9 mouse cellular contexts compared by ENCODE assay signal in the genomic region with DNA sequence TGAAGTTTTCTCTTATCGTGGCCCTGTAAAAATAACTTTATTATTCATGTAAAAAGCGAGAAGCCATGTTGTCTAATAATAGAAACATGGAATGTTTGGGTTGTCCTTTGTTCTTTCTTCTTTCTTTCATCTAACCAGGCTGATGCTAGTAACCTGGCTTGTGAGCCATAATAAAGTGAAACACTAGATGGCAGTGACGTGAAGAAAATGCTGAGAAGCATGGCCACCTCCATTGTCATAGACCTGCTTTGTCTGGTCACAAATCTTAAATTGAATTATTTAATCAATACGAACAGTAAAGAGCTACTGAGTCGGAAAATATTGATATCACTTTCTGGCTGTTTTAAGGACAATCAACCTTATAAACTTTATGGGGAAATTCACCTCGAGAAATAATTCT.
DNase-seq lines count a peak whose midpoint lies in the region; ATAC-seq and TF ChIP-seq lines count a peak whose summit lies in the region.
"Had no signal": no experiment of that assay in that cellular context is flagged by ENCODE, and none has a peak within 500 bp of the region (broad histone marks: within the 10 kb centered on the region; RNA-seq: fewer than 3 reads in every experiment).

No protein-coding gene starts in this region.

- no peak overlapping the region for H3K27ac ChIP-seq in heart, postnatal 0 days (ENCODE audit: low read depth)
- H3K27ac ChIP-seq in hindbrain, embryonic 12.5 days = peak overlapping the region; percentile 60
- H3K27ac ChIP-seq in limb, embryonic 14.5 days (replicated peaks; ENCODE audit: low read depth, low read length) = no peak overlapping the region
- H3K27ac ChIP-seq: heart, embryonic 13.5 days had no signal

- H3K27me3 ChIP-seq in heart, postnatal 0 days (ENCODE audit: control insufficient read depth, insufficient read depth, low read length) = no peaks in the 10 kb centered on the region
- H3K27me3 ChIP-seq in Patski = peaks cover 11% of the 10 kb centered on the region
- no peaks in the 10 kb centered on the region for H3K27me3 ChIP-seq in hindbrain, embryonic 12.5 days
- H3K27me3 ChIP-seq in limb, embryonic 14.5 days (ENCODE audit: control insufficient read depth, insufficient read depth, low read length) = no peaks in the 10 kb centered on the region
- H3K27me3 ChIP-seq: heart, embryonic 13.5 days had no signal

- no peak for ATAC-seq in heart, postnatal 0 days (ENCODE audit: insufficient read depth, low read depth)
- ATAC-seq in Patski = no peak
- peak; percentile 83 for ATAC-seq in hindbrain, embryonic 12.5 days (ENCODE audit: low FRiP score)
- peak; percentile 67; the same call in 1 of the 2 replicates for ATAC-seq in limb, embryonic 14.5 days (ENCODE audit: low FRiP score, low read depth)
- ATAC-seq in CD4-positive, CD25-positive, alpha-beta regulatory T cell, adult 4 months = no peak

- no peak overlapping the region for H3K4me2 ChIP-seq in heart, postnatal 0 days (ENCODE audit: low read depth, low read length)
- no peak overlapping the region for H3K4me2 ChIP-seq in hindbrain, embryonic 12.5 days (replicated peaks)
- H3K4me2 ChIP-seq in limb, embryonic 14.5 days (replicated peaks; ENCODE audit: low read depth, low read length, severe bottlenecking) = no peak overlapping the region
- H3K4me2 ChIP-seq: heart, embryonic 13.5 days had no signal

- 20% methylated on average over 6 of the region's 6 CpGs for WGBS in heart, postnatal 0 days
- 29% methylated on average over 6 of the region's 6 CpGs for WGBS in hindbrain, embryonic 12.5 days
- 25% methylated on average over 6 of the region's 6 CpGs for WGBS in limb, embryonic 14.5 days

- DNase-seq in heart, postnatal 0 days (ENCODE audit: low spot score) = peak; percentile 55
- DNase-seq in heart, adult 11 months = no peak
- DNase-seq in Patski (ENCODE audit: low read depth, low spot score) = no peak
- peak; percentile 87 for DNase-seq in embryo, embryonic 10 days (ENCODE audit: low spot score)
- peak; percentile 74 for DNase-seq in limb, embryonic 14.5 days (ENCODE audit: low spot score)
- DNase-seq in right cerebral cortex, adult 2 months (ENCODE audit: low spot score in 2 of 2) = peak; percentile 59 to 73

- H3K36me3 ChIP-seq in heart, postnatal 0 days (replicated peaks; ENCODE audit: control insufficient read depth, insufficient read depth, low read length) = no peaks in the 10 kb centered on the region
- H3K36me3 ChIP-seq in hindbrain, embryonic 12.5 days = no peaks in the 10 kb centered on the region
- no peaks in the 10 kb centered on the region for H3K36me3 ChIP-seq in limb, embryonic 14.5 days (ENCODE audit: control insufficient read depth, insufficient read depth, low read length)
- H3K36me3 ChIP-seq: heart, embryonic 13.5 days had no signal

- TF ChIP-seq CTCF in heart, postnatal 0 days (IDR thresholded peaks at IDR 0.05; ENCODE audit: low read depth) = peak; percentile 76
- peak; percentile 69 for TF ChIP-seq CTCF in Patski (IDR thresholded peaks at IDR 0.05)

- TF ChIP-seq EP300 in heart, postnatal 0 days (IDR thresholded peaks at IDR 0.05; ENCODE audit: low read depth) = no peak

- no peak overlapping the region for H3K9ac ChIP-seq in heart, postnatal 0 days (replicated peaks; ENCODE audit: low read depth, low read length)
- H3K9ac ChIP-seq in hindbrain, embryonic 12.5 days = no peak overlapping the region
- no peak overlapping the region for H3K9ac ChIP-seq in limb, embryonic 14.5 days (ENCODE audit: low read depth, low read length, severe bottlenecking)
- H3K9ac ChIP-seq: heart, embryonic 13.5 days had no signal

- in situ Hi-C loops in Patski (cut with MboI; ENCODE audit: low pct_unique_long_range_greater_than_20kb) = loop anchor here (5.0 to 25.0 kb wide), 6 partner anchors 361 to 1141 kb away; no protein-coding TSS in a partner anchor

- POLR2A ChIA-PET in Patski (lab: Charles Lee) = interaction anchor here (0.6 kb wide), 1 partner anchor 772 kb away, joined by 4 read pairs; no protein-coding TSS in a partner anchor

- H3K4me1 ChIP-seq in heart, postnatal 0 days (ENCODE audit: control insufficient read depth, insufficient read depth) = no peaks in the 10 kb centered on the region
- peaks cover 12% of the 10 kb centered on the region for H3K4me1 ChIP-seq in hindbrain, embryonic 12.5 days
- 0 out of 2 replicates have a peak, but pooled peaks cover 4% of the 10 kb centered on the region for H3K4me1 ChIP-seq in limb, embryonic 14.5 days (ENCODE audit: control insufficient read depth, insufficient read depth, low read length)
- H3K4me1 ChIP-seq: heart, embryonic 13.5 days had no signal

- CTCF ChIA-PET in Patski (lab: Charles Lee) = interaction anchor here (0.7 to 1.5 kb wide), 4 partner anchors 13 to 836 kb away, joined by 3 to 6 read pairs (median 4); no protein-coding TSS in a partner anchor

- TF ChIP-seq POLR2A in limb, embryonic 14.5 days (IDR thresholded peaks at IDR 0.05; ENCODE audit: borderline replicate concordance, extremely low read depth, insufficient read depth, insufficient read length) = no peak

- no peak overlapping the region for H3K4me3 ChIP-seq in heart, postnatal 0 days (ENCODE audit: low read depth, low read length)
- no peak overlapping the region for H3K4me3 ChIP-seq in hindbrain, embryonic 12.5 days
- H3K4me3 ChIP-seq in limb, embryonic 14.5 days (replicated peaks; ENCODE audit: low read length) = no peak overlapping the region
- H3K4me3 ChIP-seq: heart, embryonic 13.5 days had no signal

- no peaks in the 10 kb centered on the region for H3K9me3 ChIP-seq in heart, postnatal 0 days (replicated peaks; ENCODE audit: control insufficient read depth, low read length)
- H3K9me3 ChIP-seq in hindbrain, embryonic 12.5 days (replicated peaks) = no peaks in the 10 kb centered on the region
- H3K9me3 ChIP-seq in limb, embryonic 14.5 days (ENCODE audit: control insufficient read depth, low read length) = no peaks in the 10 kb centered on the region
- H3K9me3 ChIP-seq: heart, embryonic 13.5 days had no signal

Comparison
In these comparisons a context has a peak if more than half of its experiments do, and no peak if none do; other contexts are left out.
1. DNase-seq: peak in heart, postnatal 0 days (single experiment), embryo, embryonic 10 days (single experiment), limb, embryonic 14.5 days (single experiment) and right cerebral cortex, adult 2 months (2 of 2); none in heart, adult 11 months (single experiment) and Patski (single experiment).
2. ATAC-seq: peak in hindbrain, embryonic 12.5 days (single experiment) and limb, embryonic 14.5 days (single experiment); none in heart, postnatal 0 days (single experiment), Patski (single experiment) and CD4-positive, CD25-positive, alpha-beta regulatory T cell, adult 4 months (single experiment).